Mouse (Mus musculus) CH12F3 (cell line): ENCODE results near the gene Eml2.

Source experiments
- in situ Hi-C: fragments of 300-500 bp; cut with MboI; formaldehyde crosslinking; loops from 2 replicates; pipeline ENCODE4 v1.14.3; 2020; ENCODE audit warnings: low sequenced_read_pairs

Eml2 gene

GRCm38 (mm10) chr7:19226817-19227797, 50.9 kb downstream of the Eml2 start:
- in situ Hi-C loops, result no loop called here

GRCm38 (mm10) chr7:19227883-19228792, 51.9 kb downstream of the Eml2 start, which contains the start of gene Opa3:
Opa3 (plus strand) TSS chr7:19228334.
- in situ Hi-C loops, result no loop called here

- in situ Hi-C loops, result no loop called here
Observed at GRCm38 (mm10) chr7:19228793-19229148, 52.5 kb downstream of the Eml2 start.

- in situ Hi-C loops, result no loop called here
Observed at GRCm38 (mm10) chr7:19229404-19229803, 53.2 kb downstream of the Eml2 start.

GRCm38 (mm10) chr7:19230041-19230580, 53.9 kb downstream of the Eml2 start:
- in situ Hi-C loops, result no loop called here

GRCm38 (mm10) chr7:19230899-19231298, 54.7 kb downstream of the Eml2 start:
- in situ Hi-C loops, result no loop called here

GRCm38 (mm10) chr7:19231849-19232248, 55.6 kb downstream of the Eml2 start:
- in situ Hi-C loops, result no loop called here

GRCm38 (mm10) chr7:19234652-19235051, 58.4 kb downstream of the Eml2 start:
- in situ Hi-C loops, result no loop called here

- in situ Hi-C loops, result no loop called here
Observed at GRCm38 (mm10) chr7:19235092-19235671, 59.0 kb downstream of the Eml2 start.

GRCm38 (mm10) chr7:19236411-19236810, 60.2 kb downstream of the Eml2 start:
- in situ Hi-C loops, result no loop called here

- in situ Hi-C loops, result no loop called here
Observed at GRCm38 (mm10) chr7:19238344-19238743, 62.1 kb downstream of the Eml2 start.

- in situ Hi-C loops, result no loop called here
Observed at GRCm38 (mm10) chr7:19239423-19239822, 63.2 kb downstream of the Eml2 start.

GRCm38 (mm10) chr7:19239986-19240385, 63.8 kb downstream of the Eml2 start:
- in situ Hi-C loops, result no loop called here

GRCm38 (mm10) chr7:19240905-19241463, 64.8 kb downstream of the Eml2 start:
- in situ Hi-C loops, result no loop called here

GRCm38 (mm10) chr7:19242005-19242404, 65.8 kb downstream of the Eml2 start:
- in situ Hi-C loops, result no loop called here

- in situ Hi-C loops, result no loop called here
Observed at GRCm38 (mm10) chr7:19243858-19244257, 67.6 kb downstream of the Eml2 start.

- in situ Hi-C loops, result no loop called here
Observed at GRCm38 (mm10) chr7:19245083-19245482, 68.9 kb downstream of the Eml2 start.

- in situ Hi-C loops, result no loop called here
Observed at GRCm38 (mm10) chr7:19246855-19247254, 70.6 kb downstream of the Eml2 start.

GRCm38 (mm10) chr7:19247511-19247910, 71.3 kb downstream of the Eml2 start:
- in situ Hi-C loops, result no loop called here

- in situ Hi-C loops, result no loop called here
Observed at GRCm38 (mm10) chr7:19252078-19252477, 75.9 kb downstream of the Eml2 start.
